9 mouse cellular contexts compared by ENCODE assay signal in the genomic region with DNA sequence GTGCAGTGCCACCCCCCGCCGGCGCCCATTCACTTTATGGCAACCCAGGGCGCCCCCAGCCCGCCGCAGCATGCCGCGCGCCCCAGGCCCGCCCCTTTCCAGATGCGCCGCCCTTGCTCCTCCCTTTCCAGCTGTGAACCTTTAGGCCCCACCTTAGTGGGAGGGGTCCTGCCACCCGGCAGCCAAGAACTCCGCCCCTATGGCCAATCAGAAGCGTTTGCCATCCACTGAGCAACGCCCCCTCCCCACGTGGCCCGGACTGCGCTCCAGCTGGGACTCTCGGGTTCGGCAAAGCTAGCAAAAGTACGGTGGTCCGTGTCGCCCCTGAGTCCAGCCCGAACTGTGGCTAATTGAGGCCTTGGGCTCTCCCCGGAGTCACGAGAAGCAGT. TPM values are rescaled to one million over a fixed set of nuclear protein-coding genes. Genes with fewer than 3 reads are reported as not detected.
DNase-seq lines count a peak whose midpoint lies in the region; ATAC-seq and TF ChIP-seq lines count a peak whose summit lies in the region.
"Had no signal": no experiment of that assay in that cellular context is flagged by ENCODE, and none has a peak within 500 bp of the region (broad histone marks: within the 10 kb centered on the region; RNA-seq: fewer than 3 reads in every experiment).

No protein-coding gene starts in this region.

- no peaks in the 10 kb centered on the region for H3K9me3 ChIP-seq in limb, embryonic 13.5 days
- no peaks in the 10 kb centered on the region for H3K9me3 ChIP-seq in midbrain, embryonic 15.5 days

- peak overlapping the region; percentile 94 for H3K4me2 ChIP-seq in limb, embryonic 13.5 days (replicated peaks)
- H3K4me2 ChIP-seq in midbrain, embryonic 15.5 days: peak overlapping the region; percentile 93

- peak overlapping the region; percentile 65 for H3K9ac ChIP-seq in limb, embryonic 13.5 days
- H3K9ac ChIP-seq in midbrain, embryonic 15.5 days: 0 out of 2 replicates have a peak overlapping the region, but pooled peaks have one; percentile 14

- ATAC-seq in limb, embryonic 13.5 days (ENCODE audit: low FRiP score, low read depth): peak; percentile 82
- peak; percentile 31 for ATAC-seq in midbrain, embryonic 15.5 days (replicated peaks)
- no peak for ATAC-seq in activated CD4-positive, CD25-positive, alpha-beta regulatory T cell, adult 4 months

- TF ChIP-seq POLR2A in spleen, adult 2 months (IDR thresholded peaks at IDR 0.05; ENCODE audit: low read depth, low read length): no peak

- no peak for TF ChIP-seq CTCF in spleen, adult 2 months (IDR thresholded peaks at IDR 0.05; ENCODE audit: extremely low read depth, insufficient read depth, insufficient read length, insufficient replicate concordance)

- H3K27me3 ChIP-seq in limb, embryonic 13.5 days: peaks cover 77% of the 10 kb centered on the region
- H3K27me3 ChIP-seq in midbrain, embryonic 15.5 days (replicated peaks): peaks cover 60% of the 10 kb centered on the region
- peaks cover 21% of the 10 kb centered on the region for H3K27me3 ChIP-seq in spleen, adult 2 months (ENCODE audit: control insufficient read depth, insufficient read depth, low read length)

- H3K36me3 ChIP-seq in limb, embryonic 13.5 days: no peaks in the 10 kb centered on the region
- H3K36me3 ChIP-seq in midbrain, embryonic 15.5 days (replicated peaks): no peaks in the 10 kb centered on the region
- no peaks in the 10 kb centered on the region for H3K36me3 ChIP-seq in spleen, adult 2 months (ENCODE audit: control insufficient read depth, insufficient read depth, low read length)

- WGBS in limb, embryonic 13.5 days: under 1% methylated on average over 27 of the region's 27 CpGs
- WGBS in midbrain, embryonic 15.5 days: 0% methylated on average over 27 of the region's 27 CpGs
- 3% methylated on average over 27 of the region's 27 CpGs for WGBS in spleen, adult 2 months

- H3K4me3 ChIP-seq in limb, embryonic 13.5 days: peak overlapping the region; percentile 54
- peak overlapping the region; percentile 44 for H3K4me3 ChIP-seq in midbrain, embryonic 15.5 days
- H3K4me3 ChIP-seq in spleen, adult 2 months (ENCODE audit: extremely low read depth, insufficient read depth, insufficient read length): peak overlapping the region; percentile 48; the same call in 1 of the 2 replicates

- no peak overlapping the region for H3K27ac ChIP-seq in limb, embryonic 13.5 days
- no peak overlapping the region for H3K27ac ChIP-seq in midbrain, embryonic 15.5 days
- H3K27ac ChIP-seq in spleen, adult 2 months (ENCODE audit: insufficient read depth, low read length): no peak overlapping the region

- peaks cover 24% of the 10 kb centered on the region for H3K4me1 ChIP-seq in limb, embryonic 13.5 days
- H3K4me1 ChIP-seq in midbrain, embryonic 15.5 days: peaks cover 28% of the 10 kb centered on the region
- peaks cover 11% of the 10 kb centered on the region for H3K4me1 ChIP-seq in spleen, adult 2 months (ENCODE audit: control insufficient read depth, insufficient read depth, insufficient read length)

- DNase-seq in NIH3T3 (ENCODE audit: low read depth): peak; percentile 88
- DNase-seq in c-Kit-positive CD71-positive TER-119-positive erythroid progenitor cells, embryonic 14.5 days (ENCODE audit: low spot score): peak; percentile 81
- peak; percentile 86 for DNase-seq in gastrocnemius, postnatal 10 days
- DNase-seq in hindlimb bud, embryonic 11.5 days (ENCODE audit: extremely low spot score, low read depth, low spot score): peak; percentile 49
- DNase-seq in spleen, adult 2 months (ENCODE audit: low read depth in 1 of 2, low spot score in 2 of 2): peak in 1 of 2 experiments; percentile 49

RNA-seq across cellular contexts. Expression of a gene that starts 0.2 kb away (rescaled TPM):
- 10 to 100 TPM; 19.0 to 21.6 TPM for total RNA-seq in gastrocnemius, postnatal 10 days (2021)
- polyA plus RNA-seq in limb, embryonic 13.5 days (2015; fragmentation: Nextera tagmentation; extraction: Ambion mirVana): 6.8 and 9.1 TPM in 2 replicates
- 4.5 and 6.2 TPM in 2 replicates for polyA plus RNA-seq in midbrain, embryonic 15.5 days (2015; fragmentation: Nextera tagmentation; extraction: Ambion mirVana)
- not detected in 2 replicates for polyA plus RNA-seq in spleen, adult 2 months (2012; rRNA removed)
- not detected for polyA plus RNA-seq in activated CD4-positive, CD25-positive, alpha-beta regulatory T cell, adult 4 months (2017; shearing (Covaris generic))
- total RNA-seq: neutrophil, adult 5-6 weeks had no signal

RNA-seq across cellular contexts. Expression of a gene that starts 3.9 kb away (rescaled TPM):
- total RNA-seq in gastrocnemius, postnatal 10 days (2021): 10 to 100 TPM; 54.9 to 62.5 TPM
- polyA plus RNA-seq in limb, embryonic 13.5 days (2015; fragmentation: Nextera tagmentation; extraction: Ambion mirVana): 62.6 and 73.6 TPM in 2 replicates
- polyA plus RNA-seq in midbrain, embryonic 15.5 days (2015; fragmentation: Nextera tagmentation; extraction: Ambion mirVana): 79.0 and 83.0 TPM in 2 replicates
- polyA plus RNA-seq in spleen, adult 2 months (2012; rRNA removed): 67.7 and 76.2 TPM in 2 replicates
- 10 to 100 TPM; 23.9 to 30.5 TPM for polyA plus RNA-seq in activated CD4-positive, CD25-positive, alpha-beta regulatory T cell, adult 4 months (2017; shearing (Covaris generic))

RNA-seq across cellular contexts. Expression of a gene that starts 16.7 kb away (rescaled TPM):
- total RNA-seq in gastrocnemius, postnatal 10 days (2021): not detected
- polyA plus RNA-seq in limb, embryonic 13.5 days (2015; fragmentation: Nextera tagmentation; extraction: Ambion mirVana): 0.52 and 0.59 TPM in 2 replicates
- polyA plus RNA-seq in midbrain, embryonic 15.5 days (2015; fragmentation: Nextera tagmentation; extraction: Ambion mirVana): 0.49 and 0.52 TPM in 2 replicates
- not detected in 2 replicates for polyA plus RNA-seq in spleen, adult 2 months (2012; rRNA removed)
- polyA plus RNA-seq in activated CD4-positive, CD25-positive, alpha-beta regulatory T cell, adult 4 months (2017; shearing (Covaris generic)): not detected
- total RNA-seq: neutrophil, adult 5-6 weeks had no signal
